Mouse (Mus musculus): ENCODE measurements at regions not wholly inside any gene's neighbourhood (a gene's known extent, or its start where the extent isn't known, plus 50 kb on each side); places are given as distances from the start of the nearest gene placed in this dataset.

DNA sequence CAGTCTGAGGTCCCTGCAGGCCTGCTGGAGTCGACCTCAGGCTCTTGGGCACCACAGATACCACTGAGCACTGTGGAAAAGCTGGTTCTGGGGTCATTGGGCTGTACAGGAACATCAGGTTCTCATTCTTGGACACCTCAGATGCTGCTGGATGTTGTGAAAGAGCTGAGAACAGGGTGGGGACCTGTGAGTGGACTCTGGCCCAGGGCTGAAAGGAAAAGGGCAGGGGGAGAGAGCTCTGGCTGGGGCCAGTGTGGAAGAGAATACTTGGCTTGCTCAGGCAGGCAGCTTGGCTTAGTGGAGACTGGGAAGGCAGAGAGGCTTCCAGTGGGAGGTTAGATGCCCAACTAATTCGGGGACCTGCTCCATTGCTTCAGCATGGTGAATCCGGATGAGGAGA is 115.7 kb upstream of the Ngly1 start:
- Histone ChIP-seq H3K4me2 (ENCODE audit: low read depth, severe bottlenecking) (no peak overlapping the region), H3K4me3 (ENCODE audit: low read depth, low read length) (no peak overlapping the region), H3K27me3 (ENCODE audit: control insufficient read depth, insufficient read depth, low read length) (no peaks in the 10 kb centered on the region), H3K36me3 (ENCODE audit: control insufficient read depth, insufficient read depth, low read length) (no peaks in the 10 kb centered on the region), H3K9me3 (ENCODE audit: control insufficient read depth, low read length) (no peaks in the 10 kb centered on the region), H3K9ac (ENCODE audit: low read length) (no peak overlapping the region), H3K27ac (replicated peaks; ENCODE audit: low read depth, low read length) (no peak overlapping the region), H3K4me1 (ENCODE audit: control insufficient read depth, insufficient read depth, low read length) (no peaks in the 10 kb centered on the region)
- ATAC-seq (ENCODE audit: insufficient number of reproducible peaks, low FRiP score, low TSS enrichment, low read depth) (no peak), DNase-seq (ENCODE audit: low spot score) (no peak)
- WGBS: 80% methylated on average over 3 of the region's 3 CpGs

DNA sequence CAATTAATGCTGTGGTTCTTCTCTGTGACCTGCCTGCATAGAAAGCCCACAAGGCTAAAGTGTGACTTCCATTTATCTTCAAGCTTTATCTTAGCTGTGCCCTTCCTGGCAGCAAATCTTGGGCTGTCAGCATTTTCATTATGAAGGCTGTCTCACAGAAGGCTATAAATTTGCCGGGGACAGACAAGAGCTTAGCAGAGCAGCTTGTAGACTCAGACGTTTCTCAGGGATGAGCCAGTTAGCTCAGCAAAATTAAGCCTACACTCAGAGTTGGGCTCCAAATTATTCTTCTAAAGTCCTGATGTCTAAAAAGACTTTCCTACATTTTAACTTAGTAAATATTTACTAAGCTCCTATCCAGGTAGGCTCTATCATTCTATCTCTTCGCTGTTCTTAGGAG is 112.9 kb upstream of the Ngly1 start:
- 80% methylated on average over 3 of the region's 3 CpGs for WGBS
- H3K4me3 ChIP-seq (ENCODE audit: low read depth, low read length): no peak overlapping the region
- ATAC-seq (ENCODE audit: insufficient number of reproducible peaks, low FRiP score, low TSS enrichment, low read depth): no peak; the same call in 1 of the 2 replicates
- H3K36me3 ChIP-seq (ENCODE audit: control insufficient read depth, insufficient read depth, low read length): no peaks in the 10 kb centered on the region
- no peaks in the 10 kb centered on the region for H3K4me1 ChIP-seq (ENCODE audit: control insufficient read depth, insufficient read depth, low read length)
- DNase-seq (ENCODE audit: low spot score): no peak
- H3K27ac ChIP-seq (replicated peaks; ENCODE audit: low read depth, low read length): no peak overlapping the region
- H3K4me2 ChIP-seq (ENCODE audit: low read depth, severe bottlenecking): no peak overlapping the region
- H3K9ac ChIP-seq (ENCODE audit: low read length): no peak overlapping the region
- no peaks in the 10 kb centered on the region for H3K9me3 ChIP-seq (ENCODE audit: control insufficient read depth, low read length)
- no peaks in the 10 kb centered on the region for H3K27me3 ChIP-seq (ENCODE audit: control insufficient read depth, insufficient read depth, low read length)

DNA sequence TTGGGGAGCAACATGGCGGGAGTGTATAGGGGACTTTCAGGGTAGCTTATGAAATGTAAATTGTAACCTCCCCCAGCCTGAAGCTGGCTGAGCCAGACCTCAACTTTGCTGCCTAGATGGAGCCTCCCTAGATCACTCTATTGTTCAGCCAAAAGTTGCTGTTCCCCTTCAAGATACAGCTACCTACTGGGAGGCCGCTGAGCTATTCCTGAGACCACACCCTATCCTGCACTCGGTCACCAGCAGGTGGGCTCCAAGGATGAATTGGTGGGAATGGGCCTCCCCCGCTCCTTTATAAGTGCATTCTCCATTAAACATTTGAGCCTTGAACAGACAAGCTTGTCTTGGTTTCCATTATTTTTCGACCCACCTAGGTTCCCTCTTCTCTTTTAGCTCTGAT is 104.8 kb upstream of the Ngly1 start:
- Histone ChIP-seq H3K36me3 (ENCODE audit: control insufficient read depth, insufficient read depth, low read length) (no peaks in the 10 kb centered on the region), H3K9me3 (ENCODE audit: control insufficient read depth, low read length) (no peaks in the 10 kb centered on the region), H3K27ac (replicated peaks; ENCODE audit: low read depth, low read length) (no peak overlapping the region), H3K4me1 (ENCODE audit: control insufficient read depth, insufficient read depth, low read length) (no peaks in the 10 kb centered on the region), H3K4me2 (ENCODE audit: low read depth, severe bottlenecking) (no peak overlapping the region), H3K27me3 (ENCODE audit: control insufficient read depth, insufficient read depth, low read length) (no peaks in the 10 kb centered on the region), H3K9ac (ENCODE audit: low read length) (no peak overlapping the region), H3K4me3 (ENCODE audit: low read depth, low read length) (no peak overlapping the region)
- WGBS: 91% methylated on average over 5 of the region's 5 CpGs
- ATAC-seq (ENCODE audit: insufficient number of reproducible peaks, low FRiP score, low TSS enrichment, low read depth): no peak
- DNase-seq (ENCODE audit: low spot score): no peak

DNA sequence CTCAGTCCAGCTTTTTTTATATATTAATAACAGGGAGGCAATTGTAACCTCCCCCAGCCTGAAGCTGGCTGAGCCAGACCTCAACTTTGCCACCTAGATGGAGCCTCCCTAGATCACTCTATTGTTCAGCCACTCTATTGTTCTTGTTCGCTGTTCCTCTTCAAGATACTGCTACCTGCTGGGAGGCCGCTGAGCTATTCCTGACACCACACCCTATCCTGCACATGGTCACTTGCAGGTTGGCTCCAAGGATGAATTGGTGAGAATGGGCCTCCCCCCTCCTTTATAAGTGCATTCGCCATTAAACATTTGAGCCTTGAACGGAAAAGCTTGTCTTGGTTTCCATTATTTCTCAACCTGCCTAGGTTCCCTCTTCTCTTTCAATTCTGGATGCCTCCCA is 102.3 kb upstream of the Ngly1 start:
- Histone ChIP-seq H3K4me3 (ENCODE audit: low read depth, low read length) (no peak overlapping the region), H3K36me3 (ENCODE audit: control insufficient read depth, insufficient read depth, low read length) (no peaks in the 10 kb centered on the region), H3K4me2 (ENCODE audit: low read depth, severe bottlenecking) (no peak overlapping the region), H3K27ac (replicated peaks; ENCODE audit: low read depth, low read length) (no peak overlapping the region), H3K27me3 (ENCODE audit: control insufficient read depth, insufficient read depth, low read length) (no peaks in the 10 kb centered on the region), H3K4me1 (ENCODE audit: control insufficient read depth, insufficient read depth, low read length) (no peaks in the 10 kb centered on the region), H3K9me3 (ENCODE audit: control insufficient read depth, low read length) (no peaks in the 10 kb centered on the region), H3K9ac (ENCODE audit: low read length) (no peak overlapping the region)
- 75% methylated on average over 4 of the region's 4 CpGs for WGBS
- DNase-seq (ENCODE audit: low spot score): no peak
- no peak for ATAC-seq (ENCODE audit: insufficient number of reproducible peaks, low FRiP score, low TSS enrichment, low read depth)

DNA sequence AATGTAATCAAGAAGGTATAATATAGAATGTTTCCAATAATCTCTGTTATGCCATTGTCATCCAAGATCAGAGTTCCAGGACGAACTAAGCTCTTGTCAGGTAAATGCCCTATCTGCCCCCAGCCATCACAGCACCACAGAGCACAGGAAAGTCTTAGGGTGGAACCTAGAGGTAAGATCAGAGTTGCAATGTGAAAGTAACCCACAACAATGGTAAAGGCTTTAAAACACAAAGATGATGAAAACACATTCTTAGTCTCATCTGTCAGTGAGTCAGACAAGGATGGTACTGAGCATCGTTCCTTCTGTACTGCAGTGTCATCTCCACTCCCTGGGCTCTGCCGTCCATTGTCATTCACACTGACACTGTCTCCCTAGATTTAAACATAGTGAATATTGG is 97.3 kb upstream of the Ngly1 start:
- Histone ChIP-seq H3K4me2 (ENCODE audit: low read depth, severe bottlenecking) (no peak overlapping the region), H3K4me1 (ENCODE audit: control insufficient read depth, insufficient read depth, low read length) (no peaks in the 10 kb centered on the region), H3K4me3 (ENCODE audit: low read depth, low read length) (no peak overlapping the region), H3K36me3 (ENCODE audit: control insufficient read depth, insufficient read depth, low read length) (no peaks in the 10 kb centered on the region), H3K9me3 (ENCODE audit: control insufficient read depth, low read length) (no peaks in the 10 kb centered on the region), H3K9ac (ENCODE audit: low read length) (no peak overlapping the region), H3K27ac (replicated peaks; ENCODE audit: low read depth, low read length) (no peak overlapping the region), H3K27me3 (ENCODE audit: control insufficient read depth, insufficient read depth, low read length) (no peaks in the 10 kb centered on the region)
- DNase-seq (ENCODE audit: low spot score) (no peak), ATAC-seq (ENCODE audit: insufficient number of reproducible peaks, low FRiP score, low TSS enrichment, low read depth) (no peak)
- WGBS: 89% methylated on average over 3 of the region's 3 CpGs

DNA sequence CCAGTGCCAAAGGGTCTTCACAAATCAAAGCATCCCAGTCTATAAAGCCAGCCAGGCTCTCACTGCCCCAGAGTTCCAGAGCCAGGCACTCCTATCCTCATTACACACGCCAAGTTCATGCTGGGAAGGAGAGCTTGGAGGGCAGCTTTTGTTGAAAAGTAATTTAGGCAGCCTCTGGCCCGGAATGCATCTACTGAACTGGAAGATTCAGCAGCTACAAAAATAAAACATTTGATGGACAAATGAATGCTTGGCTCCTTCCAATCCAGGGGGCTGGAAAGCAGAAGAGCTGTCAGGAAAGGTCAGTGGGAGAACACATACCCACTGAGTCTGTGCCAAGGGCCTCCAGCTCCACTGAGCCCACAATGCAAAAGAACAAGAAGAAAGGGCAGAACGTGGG is 96.4 kb upstream of the Ngly1 start:
- Histone ChIP-seq H3K4me1 (ENCODE audit: control insufficient read depth, insufficient read depth, low read length) (no peaks in the 10 kb centered on the region), H3K9me3 (ENCODE audit: control insufficient read depth, low read length) (no peaks in the 10 kb centered on the region), H3K4me3 (ENCODE audit: low read depth, low read length) (no peak overlapping the region), H3K4me2 (ENCODE audit: low read depth, severe bottlenecking) (no peak overlapping the region), H3K27ac (replicated peaks; ENCODE audit: low read depth, low read length) (no peak overlapping the region), H3K27me3 (ENCODE audit: control insufficient read depth, insufficient read depth, low read length) (no peaks in the 10 kb centered on the region), H3K9ac (ENCODE audit: low read length) (no peak overlapping the region), H3K36me3 (ENCODE audit: control insufficient read depth, insufficient read depth, low read length) (no peaks in the 10 kb centered on the region)
- WGBS: 72% methylated on average over 3 of the region's 3 CpGs
- no peak for DNase-seq (ENCODE audit: low spot score)
- ATAC-seq (ENCODE audit: insufficient number of reproducible peaks, low FRiP score, low TSS enrichment, low read depth): no peak

DNA sequence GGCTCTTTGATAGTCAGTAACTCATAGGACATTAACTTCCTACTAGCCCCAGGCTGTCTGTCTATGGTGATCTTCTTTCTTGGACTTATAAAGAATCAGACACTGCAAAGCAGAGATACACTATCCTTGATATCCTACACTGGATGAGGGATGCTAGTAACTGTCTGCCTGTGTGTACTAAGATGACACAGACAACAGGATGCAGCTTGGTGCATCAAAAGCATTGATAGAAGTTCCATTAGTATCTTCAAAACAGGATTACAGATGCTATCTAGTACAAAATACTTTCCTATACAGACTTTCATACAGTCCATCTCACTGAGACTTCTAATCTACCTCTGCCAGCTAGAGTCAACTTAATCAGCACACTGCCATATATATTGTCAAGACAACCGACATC is 94.0 kb upstream of the Ngly1 start:
- WGBS: 84% methylated on average over 1 of the region's 1 CpGs
- ATAC-seq (ENCODE audit: insufficient number of reproducible peaks, low FRiP score, low TSS enrichment, low read depth): no peak

DNA sequence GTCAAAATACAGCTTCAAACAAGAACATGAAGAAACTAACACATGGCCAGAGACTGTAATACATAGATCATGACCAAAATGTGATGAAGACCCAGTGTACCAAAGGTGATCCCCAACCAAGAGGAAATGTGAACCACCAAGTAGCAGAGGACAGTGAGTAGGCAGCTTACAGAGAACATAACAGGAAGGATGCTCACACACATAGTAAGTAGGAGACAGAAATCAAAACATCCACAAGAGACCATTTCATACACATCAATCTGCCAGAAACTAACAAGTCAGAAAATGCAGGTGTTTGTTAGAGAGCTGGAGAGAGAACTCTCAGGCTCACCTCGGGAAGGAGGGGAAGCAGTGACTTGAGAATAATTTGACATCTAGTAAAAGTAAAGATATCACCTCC is 78.9 kb upstream of the Ngly1 start:
- H3K4me1 ChIP-seq (ENCODE audit: control insufficient read depth, insufficient read depth, low read length): no peaks in the 10 kb centered on the region
- H3K27me3 ChIP-seq (ENCODE audit: control insufficient read depth, insufficient read depth, low read length): no peaks in the 10 kb centered on the region
- no peak for ATAC-seq (ENCODE audit: insufficient number of reproducible peaks, low FRiP score, low TSS enrichment, low read depth)
- no peak overlapping the region for H3K4me2 ChIP-seq (ENCODE audit: low read depth, severe bottlenecking)
- H3K4me3 ChIP-seq (ENCODE audit: low read depth, low read length): no peak overlapping the region
- 52% methylated on average over 1 of the region's 1 CpGs for WGBS
- H3K27ac ChIP-seq (replicated peaks; ENCODE audit: low read depth, low read length): no peak overlapping the region
- no peaks in the 10 kb centered on the region for H3K9me3 ChIP-seq (ENCODE audit: control insufficient read depth, low read length)
- H3K36me3 ChIP-seq (ENCODE audit: control insufficient read depth, insufficient read depth, low read length): no peaks in the 10 kb centered on the region
- no peak overlapping the region for H3K9ac ChIP-seq (ENCODE audit: low read length)
- no peak for DNase-seq (ENCODE audit: low spot score)

More for the DNA sequence above, 94.0 kb upstream of the Ngly1 start:
- Histone ChIP-seq H3K4me1 (ENCODE audit: control insufficient read depth, insufficient read depth, low read length) (no peaks in the 10 kb centered on the region), H3K4me2 (ENCODE audit: low read depth, severe bottlenecking) (no peak overlapping the region), H3K4me3 (ENCODE audit: low read depth, low read length) (no peak overlapping the region), H3K27ac (replicated peaks; ENCODE audit: low read depth, low read length) (no peak overlapping the region), H3K36me3 (ENCODE audit: control insufficient read depth, insufficient read depth, low read length) (no peaks in the 10 kb centered on the region), H3K9me3 (ENCODE audit: control insufficient read depth, low read length) (no peaks in the 10 kb centered on the region), H3K9ac (ENCODE audit: low read length) (no peak overlapping the region), H3K27me3 (ENCODE audit: control insufficient read depth, insufficient read depth, low read length) (no peaks in the 10 kb centered on the region)
- DNase-seq (ENCODE audit: low spot score): no peak

DNA sequence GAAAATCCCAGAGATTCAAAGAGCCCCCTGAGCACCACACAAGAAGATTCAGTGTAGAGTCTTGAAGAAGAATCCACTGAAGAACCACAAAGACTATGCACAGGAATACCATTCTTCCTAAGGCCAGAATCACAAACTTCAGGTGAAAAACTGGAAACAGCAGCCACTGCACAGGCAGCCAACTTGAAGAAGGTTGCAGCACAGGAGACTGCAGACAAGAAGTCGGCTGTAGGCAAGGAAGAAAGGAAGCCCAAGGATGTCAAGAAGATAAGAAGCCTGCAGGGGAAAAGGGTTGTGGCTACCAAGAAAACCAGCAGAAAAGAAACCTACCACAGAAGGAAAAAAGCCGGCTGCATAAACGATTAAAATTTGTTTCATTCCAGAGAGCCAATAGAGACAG is 76.8 kb upstream of the Ngly1 start:
- no peak for DNase-seq (ENCODE audit: low spot score)
- 86% methylated on average over 3 of the region's 3 CpGs for WGBS
- Histone ChIP-seq H3K36me3 (ENCODE audit: control insufficient read depth, insufficient read depth, low read length) (no peaks in the 10 kb centered on the region), H3K4me1 (ENCODE audit: control insufficient read depth, insufficient read depth, low read length) (no peaks in the 10 kb centered on the region), H3K9ac (ENCODE audit: low read length) (no peak overlapping the region), H3K4me2 (ENCODE audit: low read depth, severe bottlenecking) (no peak overlapping the region), H3K9me3 (ENCODE audit: control insufficient read depth, low read length) (no peaks in the 10 kb centered on the region), H3K27ac (replicated peaks; ENCODE audit: low read depth, low read length) (no peak overlapping the region), H3K27me3 (ENCODE audit: control insufficient read depth, insufficient read depth, low read length) (no peaks in the 10 kb centered on the region), H3K4me3 (ENCODE audit: low read depth, low read length) (no peak overlapping the region)
- ATAC-seq (ENCODE audit: insufficient number of reproducible peaks, low FRiP score, low TSS enrichment, low read depth): no peak
